Mouse (Mus musculus) cerebellum, adult 18-20 months (tissue): ENCODE measurements around the gene Tcp11l2.
A peak's percentile ranks its signal among the peaks of the same experiment; 100 is the strongest.

Experiments used
- DNase-seq, 2 experiments: peaks; one replicate each; pipeline ENCODE4 v3.0.0; 2021

Tcp11l2 gene

GRCm38 (mm10) chr10:84604335-84604734 is 27.9 kb downstream of the Tcp11l2 start:
- DNase-seq = no peak

GRCm38 (mm10) chr10:84608361-84608760 is 31.9 kb downstream of the Tcp11l2 start:
- DNase-seq = no peak

GRCm38 (mm10) chr10:84610324-84610723 is 33.9 kb downstream of the Tcp11l2 start:
- no peak for DNase-seq

- DNase-seq = no peak
These were observed 34.4 kb downstream of the Tcp11l2 start for GRCm38 (mm10) chr10:84610783-84611182.

GRCm38 (mm10) chr10:84611664-84612063 is 35.2 kb downstream of the Tcp11l2 start:
- no peak for DNase-seq

- DNase-seq = no peak
These were observed 35.9 kb downstream of the Tcp11l2 start for GRCm38 (mm10) chr10:84612281-84612680.

GRCm38 (mm10) chr10:84613366-84613765 is 36.9 kb downstream of the Tcp11l2 start:
- no peak for DNase-seq

GRCm38 (mm10) chr10:84615076-84615475 is 38.6 kb downstream of the Tcp11l2 start:
- DNase-seq = no peak

GRCm38 (mm10) chr10:84621826-84622790 is 45.7 kb downstream of the Tcp11l2 start, which contains the start of gene Polr3b:
Gene Polr3b (plus strand): TSS chr10:84622292.
- DNase-seq = peak; percentile 95 to 96

GRCm38 (mm10) chr10:84631182-84631581 is 54.8 kb downstream of the Tcp11l2 start:
- peak in 1 of 2 experiments; percentile 13 for DNase-seq

GRCm38 (mm10) chr10:84632005-84632404 is 55.6 kb downstream of the Tcp11l2 start:
- no peak for DNase-seq

GRCm38 (mm10) chr10:84636656-84637055 is 60.2 kb downstream of the Tcp11l2 start:
- DNase-seq = no peak

- no peak for DNase-seq
These were observed 62.0 kb downstream of the Tcp11l2 start for GRCm38 (mm10) chr10:84638382-84638781.

GRCm38 (mm10) chr10:84639525-84640287 is 63.3 kb downstream of the Tcp11l2 start:
- no peak for DNase-seq

- no peak for DNase-seq
These were observed 64.4 kb downstream of the Tcp11l2 start for GRCm38 (mm10) chr10:84640861-84641260.

GRCm38 (mm10) chr10:84641576-84641975 is 65.2 kb downstream of the Tcp11l2 start:
- DNase-seq = no peak

GRCm38 (mm10) chr10:84645940-84646339 is 69.5 kb downstream of the Tcp11l2 start:
- no peak for DNase-seq

GRCm38 (mm10) chr10:84646506-84647102 is 70.2 kb downstream of the Tcp11l2 start:
- DNase-seq = peak; percentile 22 to 29

- DNase-seq = no peak
These were observed 70.8 kb downstream of the Tcp11l2 start for GRCm38 (mm10) chr10:84647264-84647663.

GRCm38 (mm10) chr10:84648911-84649310 is 72.5 kb downstream of the Tcp11l2 start:
- no peak for DNase-seq

- no peak for DNase-seq
These were observed 77.6 kb downstream of the Tcp11l2 start for GRCm38 (mm10) chr10:84654029-84654428.

- DNase-seq = no peak
These were observed 78.3 kb downstream of the Tcp11l2 start for GRCm38 (mm10) chr10:84654731-84655130.

GRCm38 (mm10) chr10:84656618-84657017 is 80.2 kb downstream of the Tcp11l2 start:
- no peak for DNase-seq
